Mouse (Mus musculus) cerebellum, adult 2 months (tissue): ENCODE measurements around the gene Tle3. TPM values are rescaled to one million over a fixed set of nuclear protein-coding genes. Genes with fewer than 3 reads are reported as not detected.

ENCODE experiments used
- DNase-seq, 2 experiments: peaks; one replicate each; pipeline ENCODE4 v3.0.0; 2021
- H3K27ac ChIP-seq: fragments of 200-500 bp; 2 replicates; pipeline ENCODE4 v1.5.1; 2012; ENCODE audit warnings: low read length, control low read depth, inconsistent platforms; ENCODE audit not compliant: insufficient read depth
- H3K27me3 ChIP-seq: fragments of 200-500 bp; 2 replicates; pipeline ENCODE4 v1.6.1; 2012; ENCODE audit warnings: inconsistent platforms, mild to moderate bottlenecking, low read length, moderate library complexity; ENCODE audit not compliant: control insufficient read depth, insufficient read depth
- H3K4me1 ChIP-seq: fragments of 200-500 bp; 2 replicates; pipeline ENCODE4 v1.6.1; 2011; ENCODE audit warnings: low read length; ENCODE audit not compliant: control insufficient read depth, insufficient read depth
- H3K4me3 ChIP-seq: fragments of 200-500 bp; replicated peaks from 2 replicates; pipeline ENCODE3; 2011; ENCODE audit warnings: mild to moderate bottlenecking, low read depth, low read length, control low read depth; ENCODE audit not compliant: insufficient read depth
- CTCF ChIP-seq: fragments of 200-500 bp; IDR thresholded peaks from 2 replicates; pipeline ENCODE4 v1.5.1; 2011; ENCODE audit warnings: low read depth, mild to moderate bottlenecking, control low read depth, low read length, moderate library complexity, borderline replicate concordance; ENCODE audit not compliant: insufficient read depth
- POLR2A ChIP-seq: fragments of 200-500 bp; IDR thresholded peaks from 2 replicates; pipeline ENCODE4 v1.6.1; 2011; ENCODE audit warnings: low read length, control low read depth, borderline replicate concordance; ENCODE audit not compliant: insufficient read depth
- WGBS: fragments of 180-500 bp; shearing (Covaris S2); methylation state at CpG from one replicate; pipeline ENCODE4 v1.1.7; 2018; 5-methylcytosine and 5-hydroxymethylcytosine counted together
- polyA plus RNA-seq: library from polyadenylated mRNA; depleted of rRNA; stranded (reverse); fragments of >200 nt; gene quantifications from 2 replicates; pipeline ENCODE4 v1.2.3, GENCODE M21; 2012

Tle3 gene
- polyA plus RNA-seq, 1 experiment: 50.6 TPM

DNA sequence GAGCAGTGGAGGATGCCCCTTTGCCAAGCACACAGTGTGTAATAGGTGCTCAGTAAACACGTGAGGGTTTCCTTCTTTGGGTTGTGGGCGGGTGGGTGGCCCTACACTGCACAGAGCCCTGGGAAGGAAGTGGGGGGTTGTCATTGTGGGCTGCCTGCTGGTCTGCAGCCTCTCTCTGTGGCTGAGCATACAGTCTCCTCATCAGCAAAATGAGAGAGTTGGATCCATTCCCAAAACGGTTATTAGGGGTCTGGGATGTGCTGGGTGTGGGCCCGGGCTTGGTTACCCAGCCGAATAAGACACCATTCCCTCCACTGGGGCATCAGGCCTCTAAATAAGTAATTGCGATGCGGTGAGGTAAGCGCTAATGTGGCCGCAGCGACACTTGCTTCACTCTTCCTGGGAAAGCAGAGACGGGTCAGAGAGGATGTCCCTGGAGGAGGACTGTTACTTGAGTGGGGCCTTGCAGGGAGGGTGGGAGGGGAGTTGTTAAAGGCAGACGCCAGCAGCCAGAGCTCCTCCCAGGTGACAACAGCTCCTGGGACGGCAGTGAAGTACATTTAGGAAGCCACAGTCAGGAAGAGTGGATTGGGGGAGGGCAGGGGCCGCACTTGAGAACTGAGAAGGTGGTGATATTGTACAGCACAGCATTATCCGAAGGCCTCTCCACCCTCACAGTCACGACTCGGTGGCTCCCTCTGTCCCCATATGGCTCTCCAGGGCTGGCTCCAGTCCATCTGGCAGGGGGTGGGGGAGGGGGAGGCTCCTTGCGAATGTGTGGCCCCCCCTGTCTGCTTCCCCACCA is 8.3 kb downstream of the Tle3 start:
- H3K4me1 ChIP-seq: peaks cover 51% of the 10 kb centered on the region
- TF ChIP-seq CTCF: no peak
- no peak for TF ChIP-seq POLR2A

DNA sequence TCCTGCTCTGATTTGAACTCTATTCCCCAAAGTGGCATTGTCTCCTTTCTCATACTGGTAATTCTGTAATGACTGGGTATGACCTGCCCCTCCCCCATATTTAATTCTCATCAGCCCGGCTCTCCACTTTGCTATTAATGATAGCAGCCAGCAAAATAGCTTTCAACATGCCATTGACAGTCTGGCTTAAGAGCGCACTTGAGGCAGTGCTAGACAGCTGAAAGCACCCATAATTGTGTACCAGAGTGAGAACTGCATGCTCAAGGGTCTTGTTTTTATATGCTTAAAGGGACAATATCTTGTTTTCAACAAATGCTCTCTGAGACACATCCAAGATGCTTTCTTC is 8.9 kb downstream of the Tle3 start:
- H3K4me1 ChIP-seq: peaks cover 51% of the 10 kb centered on the region
- no peak for DNase-seq
- H3K27me3 ChIP-seq: no peaks in the 10 kb centered on the region
- 62% methylated on average over 2 of the region's 2 CpGs for WGBS
- TF ChIP-seq CTCF (no peak), POLR2A (no peak)
- H3K4me3 ChIP-seq: no peak overlapping the region
- no peak overlapping the region for H3K27ac ChIP-seq

More for the DNA sequence above, 8.3 kb downstream of the Tle3 start:
- H3K27me3 ChIP-seq: no peaks in the 10 kb centered on the region
- WGBS: 42% methylated on average over 18 of the region's 18 CpGs
- no peak overlapping the region for H3K27ac ChIP-seq
- no peak for DNase-seq
- no peak overlapping the region for H3K4me3 ChIP-seq

DNA sequence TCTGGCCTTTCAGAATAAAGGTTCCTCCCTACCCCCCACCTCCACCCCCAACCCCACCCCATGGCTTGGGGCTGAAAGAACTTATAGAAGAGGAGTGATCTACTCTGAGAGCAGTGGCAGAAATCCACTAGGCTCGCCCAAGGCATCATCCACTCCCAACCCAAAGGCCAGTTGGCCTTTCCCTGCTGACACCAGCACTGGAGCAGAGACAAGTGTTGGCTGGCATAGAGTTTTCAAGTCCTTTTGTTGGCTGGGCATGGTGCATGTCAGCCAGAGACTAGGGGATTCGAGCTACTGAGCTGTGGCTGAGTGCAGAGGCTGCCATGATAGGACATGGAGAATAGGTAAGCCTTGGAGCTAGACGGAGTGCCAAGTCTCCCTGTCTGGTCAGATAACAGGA is 9.3 kb downstream of the Tle3 start:
- Histone ChIP-seq H3K4me1 (peaks cover 51% of the 10 kb centered on the region), H3K27me3 (no peaks in the 10 kb centered on the region), H3K27ac (no peak overlapping the region), H3K4me3 (no peak overlapping the region)
- TF ChIP-seq POLR2A: no peak
- no peak for TF ChIP-seq CTCF
- 36% methylated on average over 3 of the region's 3 CpGs for WGBS
- DNase-seq: no peak

DNA sequence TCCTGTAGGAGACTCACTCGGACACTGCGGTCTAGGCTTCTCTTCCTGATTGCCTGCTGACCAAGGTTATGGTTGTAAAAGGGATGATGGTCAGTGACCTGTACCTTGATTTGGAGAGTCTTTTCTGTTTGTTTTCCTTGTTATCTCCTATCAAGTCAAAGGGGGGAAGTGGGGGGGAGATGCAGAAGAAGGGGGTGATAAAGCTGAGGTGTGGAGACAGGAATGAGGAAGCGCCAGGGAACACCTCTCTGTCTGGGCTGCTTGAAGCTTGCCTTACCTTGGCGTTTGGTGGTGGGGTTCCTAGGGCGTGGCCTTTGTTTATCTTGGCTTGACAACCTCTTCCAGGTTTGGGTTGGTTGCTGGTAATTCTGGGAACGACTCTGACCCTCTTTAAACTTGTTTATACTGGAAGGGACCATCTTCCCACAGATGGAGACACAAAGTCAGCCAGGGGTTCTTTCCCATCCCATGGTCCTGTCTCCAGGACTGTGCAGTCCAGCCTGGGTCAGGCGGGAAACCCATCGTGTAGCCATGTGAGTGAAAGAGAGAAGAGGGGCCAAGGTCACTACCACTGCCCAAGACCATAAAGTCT is 10.5 kb downstream of the Tle3 start:
- no peaks in the 10 kb centered on the region for H3K27me3 ChIP-seq
- DNase-seq: no peak
- peaks cover 51% of the 10 kb centered on the region for H3K4me1 ChIP-seq
- 88% methylated on average over 8 of the region's 8 CpGs for WGBS
- H3K4me3 ChIP-seq: no peak overlapping the region
- H3K27ac ChIP-seq: no peak overlapping the region
- no peak for TF ChIP-seq POLR2A
- TF ChIP-seq CTCF: no peak

DNA sequence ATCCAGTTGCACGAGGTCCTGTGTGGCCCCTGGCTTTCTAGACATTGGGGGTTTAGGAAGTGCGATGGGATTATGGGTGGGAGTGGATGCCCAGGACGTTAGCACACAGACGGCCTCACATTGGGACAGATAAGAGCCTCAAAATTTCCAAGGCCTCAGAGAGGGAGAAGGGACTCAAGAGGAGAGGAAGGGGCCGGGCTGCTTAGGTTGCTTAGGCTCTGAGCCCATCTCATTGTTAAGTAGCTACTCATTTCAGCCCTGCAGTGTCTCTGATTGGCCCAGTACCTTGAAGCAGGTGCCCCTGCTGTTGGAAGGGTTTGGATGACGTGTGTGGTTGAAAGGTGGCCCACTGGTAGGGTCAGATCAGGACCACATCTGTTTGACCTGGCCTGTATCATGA is 11.9 kb downstream of the Tle3 start:
- TF ChIP-seq POLR2A: no peak
- no peak for TF ChIP-seq CTCF
- Histone ChIP-seq H3K4me3 (no peak overlapping the region), H3K4me1 (peaks cover 51% of the 10 kb centered on the region)

DNA sequence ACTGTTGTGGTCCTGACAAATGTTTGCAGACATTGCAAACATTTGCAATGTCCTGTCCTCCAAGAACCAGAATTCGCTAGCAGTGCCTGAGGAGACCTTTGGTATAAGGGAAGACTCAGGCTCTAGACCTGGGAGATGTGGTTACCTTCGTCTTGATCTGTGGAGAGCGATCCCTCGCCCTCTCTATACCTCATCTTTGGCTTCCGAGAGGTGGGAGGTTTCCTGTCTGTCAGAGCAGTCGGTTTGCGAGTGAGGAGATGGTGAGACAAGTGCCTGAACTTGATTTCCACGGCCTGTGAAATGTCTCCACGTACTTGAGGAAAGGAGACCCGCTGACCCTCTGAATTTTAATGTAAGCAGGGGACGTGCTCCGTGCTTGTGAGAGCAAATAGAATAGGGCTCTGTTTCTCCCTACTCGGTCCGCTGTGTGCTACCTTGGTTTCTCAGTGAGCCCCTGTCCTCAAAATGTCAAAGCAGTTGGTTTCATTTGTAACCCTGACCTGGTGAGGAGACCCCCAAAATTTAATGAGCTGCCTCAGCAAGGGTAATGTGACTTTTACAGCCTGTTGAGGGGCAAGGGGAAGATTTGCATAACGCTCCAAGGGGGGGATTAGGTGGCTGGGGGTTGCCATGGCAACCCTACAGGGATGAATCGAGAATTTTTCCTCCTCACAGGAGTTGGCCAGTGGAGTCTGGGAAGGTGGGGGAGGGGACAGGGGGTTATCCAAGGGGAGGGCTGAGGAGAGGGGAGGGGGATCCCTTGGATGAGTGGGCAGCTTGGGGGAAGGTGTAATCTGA is 12.7 kb downstream of the Tle3 start:
- no peaks in the 10 kb centered on the region for H3K27me3 ChIP-seq
- H3K4me1 ChIP-seq: peaks cover 46% of the 10 kb centered on the region
- 70% methylated on average over 16 of the region's 16 CpGs for WGBS
- H3K27ac ChIP-seq: no peak overlapping the region
- no peak overlapping the region for H3K4me3 ChIP-seq
- no peak for TF ChIP-seq POLR2A
- no peak for DNase-seq

More for the DNA sequence above, 11.9 kb downstream of the Tle3 start:
- DNase-seq: no peak
- no peaks in the 10 kb centered on the region for H3K27me3 ChIP-seq
- whole genome bisulfite sequencing: 73% methylated on average over 6 of the region's 6 CpGs
- no peak overlapping the region for H3K27ac ChIP-seq

DNA sequence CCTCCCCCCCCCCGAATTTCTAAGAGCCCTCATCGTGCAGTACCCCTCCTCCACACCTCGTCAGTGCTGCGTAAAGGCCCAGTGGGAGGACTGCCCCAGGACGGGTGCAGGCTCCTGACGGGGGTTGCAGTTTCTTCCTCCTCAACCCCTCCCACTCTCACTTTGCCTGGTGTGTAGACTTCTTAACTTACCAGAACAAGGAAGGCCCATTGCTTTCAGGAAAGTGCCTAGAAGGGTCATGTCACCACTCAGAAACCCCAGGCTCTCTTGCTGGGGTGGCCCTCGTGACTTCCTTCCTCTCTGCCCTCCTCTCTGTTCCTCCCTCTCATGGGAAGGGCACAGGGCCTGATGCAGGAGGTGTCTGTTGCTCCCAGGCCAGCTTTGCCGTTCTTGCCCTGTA is 13.6 kb downstream of the Tle3 start:
- Histone ChIP-seq H3K4me3 (no peak overlapping the region), H3K27ac (no peak overlapping the region), H3K4me1 (peaks cover 42% of the 10 kb centered on the region), H3K27me3 (no peaks in the 10 kb centered on the region)
- 58% methylated on average over 8 of the region's 8 CpGs for WGBS
- TF ChIP-seq CTCF (no peak), POLR2A (no peak)
- DNase-seq: no peak
